Mouse (Mus musculus): Measurements from ENCODE around the gene Lpcat4.
A peak's percentile ranks its signal among the peaks of the same experiment; 100 is the strongest.
"Not testable (repeated sequence)": the region's sequence is repeated elsewhere in the genome, so short reads cannot be mapped to it uniquely, and the experiment has no call there.

Gene Lpcat4

GRCm38 (mm10) chr2:112261748-112262653 is 22.7 kb downstream of the Lpcat4 start, which contains the start of gene Nop10:
Nop10 (plus strand) TSS chr2:112261926.
- peak; percentile 85 for DNase-seq

GRCm38 (mm10) chr2:112262779-112263295 is 23.6 kb downstream of the Lpcat4 start:
- no peak for DNase-seq

DNA sequence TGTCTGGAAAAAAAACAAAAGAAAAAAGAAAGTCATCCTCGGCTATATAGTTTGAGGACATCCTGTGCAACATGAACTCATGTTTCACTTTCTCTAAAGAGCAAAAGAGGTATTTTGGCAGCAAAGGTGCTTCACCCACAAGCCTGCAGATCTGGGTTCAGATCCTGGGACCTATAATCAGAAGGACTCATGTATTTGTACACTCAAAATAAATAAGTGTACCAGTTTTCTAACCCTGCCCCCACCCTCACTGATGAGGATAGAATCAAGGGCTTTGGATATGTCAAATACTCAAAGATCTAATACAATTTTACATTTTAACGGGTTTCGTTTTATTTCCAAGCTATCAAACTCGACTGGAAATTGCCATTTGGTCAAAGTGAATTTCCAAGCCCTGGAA is 25.1 kb downstream of the Lpcat4 start:
- no peak for DNase-seq

GRCm38 (mm10) chr2:112265448-112266241 is 26.4 kb downstream of the Lpcat4 start, which contains the start of gene Slc12a6:
Slc12a6 (plus strand) TSS chr2:112265825.
- peak; percentile 95 for DNase-seq

GRCm38 (mm10) chr2:112266242-112266592 is 26.9 kb downstream of the Lpcat4 start, which contains the start of gene Gm21985:
Gm21985 (plus strand) TSS chr2:112266314.
- peak; percentile 62 for DNase-seq

GRCm38 (mm10) chr2:112266780-112267179 is 27.5 kb downstream of the Lpcat4 start:
- DNase-seq, result peak; percentile 9

DNA sequence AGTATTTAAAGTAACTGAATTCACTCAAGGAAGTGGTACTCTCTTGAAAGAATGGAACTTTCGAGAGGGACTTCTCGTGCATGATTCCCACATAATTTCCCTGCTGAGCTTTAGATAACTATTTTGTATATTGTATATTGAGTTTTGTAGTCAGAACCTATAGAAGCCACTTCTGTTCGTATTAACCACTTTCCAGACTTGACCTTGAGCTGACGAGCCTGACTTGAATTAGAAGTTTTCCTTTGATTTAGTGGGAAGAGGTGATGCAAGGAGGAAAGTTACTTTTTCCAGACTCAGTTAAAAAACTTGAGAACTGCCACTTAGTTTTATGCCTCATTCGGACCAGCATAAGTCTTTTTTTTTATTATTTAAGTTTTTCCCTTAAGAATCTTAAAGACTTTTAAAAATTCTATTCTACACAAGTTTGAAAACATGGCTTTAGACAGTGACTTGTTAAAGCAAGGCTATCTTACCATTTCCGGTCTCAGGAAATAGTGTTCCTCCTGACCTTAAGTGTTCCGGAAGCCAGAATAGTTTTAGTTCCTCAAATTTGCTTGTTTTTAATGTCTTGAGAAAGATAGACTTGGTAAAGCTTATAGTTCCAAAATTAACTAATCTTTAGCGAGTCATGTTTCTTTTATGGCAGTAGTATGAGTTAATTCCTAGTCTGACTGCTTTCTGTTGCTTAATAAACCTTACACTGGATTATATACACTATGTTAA is 28.4 kb downstream of the Lpcat4 start:
- no peak for DNase-seq

DNA sequence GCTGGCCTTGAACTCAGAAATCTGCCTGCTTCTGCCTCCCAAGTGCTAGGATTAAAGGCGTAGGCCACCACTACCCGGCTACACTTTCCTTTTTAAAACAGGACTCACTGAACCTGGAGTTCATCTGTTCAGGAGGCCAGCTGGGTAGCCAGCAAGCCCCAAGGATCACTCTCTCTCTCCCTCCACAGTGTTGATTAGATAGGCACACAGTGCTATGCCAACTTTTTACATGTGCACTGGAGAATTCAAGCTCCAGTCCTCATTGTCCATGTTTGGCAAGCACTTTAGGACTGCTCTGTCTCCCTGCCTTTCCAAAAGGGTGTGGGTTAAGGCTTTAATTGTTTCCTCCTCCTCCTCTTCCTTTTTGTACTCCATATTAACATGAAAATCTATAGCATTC is 30.7 kb downstream of the Lpcat4 start:
- no peak for DNase-seq

DNA sequence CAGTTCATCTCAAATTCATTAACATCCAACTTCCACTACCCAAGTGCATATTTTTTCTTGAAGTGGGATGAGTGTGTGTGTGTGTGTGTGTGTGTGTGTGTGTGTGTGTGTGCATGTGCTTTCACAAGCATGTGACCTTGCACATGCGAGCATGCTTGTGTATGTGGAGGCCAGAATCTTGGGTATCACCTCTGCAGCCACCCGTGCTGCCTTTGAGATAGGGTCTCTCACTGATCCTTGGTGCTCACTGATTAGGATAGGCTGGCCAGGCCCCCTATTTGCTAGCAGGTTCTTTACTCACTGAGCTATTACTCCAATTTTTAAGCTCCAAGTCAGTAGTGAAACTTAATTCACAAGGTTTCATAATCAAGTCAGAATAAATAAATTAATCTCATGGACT is 33.6 kb downstream of the Lpcat4 start:
- DNase-seq, result no peak

DNA sequence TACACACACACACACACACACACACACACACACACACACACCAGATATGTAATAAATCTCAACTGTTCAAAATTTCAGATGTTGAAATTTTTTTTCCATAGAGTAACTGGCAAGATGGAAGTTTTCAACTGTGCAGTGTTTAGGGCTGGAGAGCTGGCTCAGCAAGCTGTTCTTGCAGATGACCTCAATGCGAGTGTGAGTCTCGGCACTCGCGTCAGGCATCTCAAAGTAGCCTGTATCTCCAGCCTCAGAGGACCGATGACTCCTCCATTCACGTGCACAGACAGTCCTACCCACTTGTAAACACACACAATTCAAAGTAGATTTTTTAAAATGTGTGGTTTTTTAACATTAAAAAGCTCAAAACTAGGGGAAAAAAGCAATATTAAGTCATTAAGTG is 34.2 kb downstream of the Lpcat4 start:
- DNase-seq, result no peak

GRCm38 (mm10) chr2:112276870-112277269 is 37.6 kb downstream of the Lpcat4 start:
- no peak for DNase-seq

GRCm38 (mm10) chr2:112282846-112283245 is 43.6 kb downstream of the Lpcat4 start:
- no peak for DNase-seq

GRCm38 (mm10) chr2:112284363-112285030 is 45.2 kb downstream of the Lpcat4 start:
- DNase-seq, result peak; percentile 67

- no peak for DNase-seq
Measured at GRCm38 (mm10) chr2:112285031-112285390, 45.7 kb downstream of the Lpcat4 start.

GRCm38 (mm10) chr2:112286062-112286461 is 46.8 kb downstream of the Lpcat4 start:
- not testable (repeated sequence) for DNase-seq

DNA sequence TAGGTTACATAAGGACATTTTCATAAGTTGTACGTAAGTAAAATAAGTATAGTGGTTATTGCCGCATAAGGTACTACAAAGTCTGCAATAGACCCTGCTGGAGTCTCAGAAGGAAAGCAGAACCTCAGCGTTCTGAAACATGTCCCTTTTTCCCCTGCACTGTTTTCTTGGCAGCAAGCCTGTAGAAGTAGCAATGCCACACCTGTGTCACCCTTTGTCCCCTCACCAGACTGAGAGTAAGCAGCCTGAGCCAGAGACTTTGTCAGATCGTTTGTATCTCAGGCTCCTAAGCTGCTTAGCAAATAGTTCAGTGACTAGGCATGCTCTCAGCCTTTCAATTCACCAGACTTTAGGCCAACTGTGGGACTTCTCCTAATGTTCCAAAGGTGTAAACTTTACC is 47.8 kb downstream of the Lpcat4 start:
- DNase-seq, result no peak

- no peak for DNase-seq
Measured at GRCm38 (mm10) chr2:112289507-112289906, 50.2 kb downstream of the Lpcat4 start.

- DNase-seq, result no peak
Measured at GRCm38 (mm10) chr2:112292823-112293222, 53.6 kb downstream of the Lpcat4 start.

GRCm38 (mm10) chr2:112296211-112296610 is 56.9 kb downstream of the Lpcat4 start:
- no peak for DNase-seq
